Mouse (Mus musculus): ENCODE data around the gene Il1rapl2. TPM values are rescaled to one million over a fixed set of nuclear protein-coding genes. Genes with fewer than 3 reads are reported as not detected.

The Il1rapl2 gene
- not detected in 2 replicates for polyA plus RNA-seq (2015; fragmentation: Nextera tagmentation; extraction: Ambion mirVana)

DNA sequence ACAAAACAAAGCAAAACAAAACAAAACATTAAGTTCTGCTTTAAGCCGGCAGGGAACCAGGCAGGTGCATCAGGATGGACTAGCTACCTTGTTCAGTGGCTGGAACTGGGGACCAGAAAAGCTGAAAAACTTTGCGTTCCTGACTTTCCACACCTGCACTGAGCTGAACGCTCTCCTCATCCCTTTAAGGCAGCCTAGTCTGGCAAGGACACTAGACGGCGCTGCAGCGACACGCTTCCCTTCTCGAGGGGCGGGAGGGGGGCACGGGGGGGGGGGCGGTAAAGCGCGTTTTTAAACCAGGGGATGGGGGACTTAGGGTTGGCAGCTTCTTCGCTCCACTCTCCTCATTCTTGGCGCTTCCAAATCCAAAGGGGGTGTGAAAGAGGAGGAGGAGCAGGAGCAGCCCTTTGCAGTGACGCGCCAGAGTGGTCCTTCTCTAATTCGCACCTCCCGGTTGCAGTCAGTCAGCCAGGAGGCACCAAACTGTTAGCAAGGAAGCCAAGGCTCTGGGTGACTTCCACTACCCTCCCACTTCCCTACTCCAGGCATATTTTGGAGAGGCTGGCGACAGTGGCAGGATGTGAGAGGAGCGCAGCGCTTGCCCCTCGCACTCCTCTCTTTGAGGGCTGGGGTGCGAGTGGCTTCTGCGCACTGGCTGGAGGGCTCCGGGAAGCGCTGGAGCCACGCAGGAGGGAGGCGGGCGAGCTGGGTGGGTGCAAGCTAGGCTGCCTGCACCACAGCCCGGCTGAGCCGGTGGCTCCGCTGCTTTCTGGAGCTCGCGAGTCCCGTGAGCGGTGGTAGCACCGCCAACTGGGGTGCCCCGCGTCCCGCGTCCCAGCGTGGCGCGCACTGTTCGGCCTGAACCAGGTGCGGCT is at the start of gene Il1rapl2:
Il1rapl2 (plus strand) TSS at position 288 of the 875 bp plus-strand sequence.
- no peaks in the 10 kb centered on the region for H3K27me3 ChIP-seq (replicated peaks; ENCODE audit: insufficient read depth, low read length)
- H3K4me1 ChIP-seq (ENCODE audit: insufficient read depth, low read depth, low read length) = no peaks in the 10 kb centered on the region
- WGBS = 18% methylated on average over 39 of the region's 47 CpGs
- no peaks in the 10 kb centered on the region for H3K36me3 ChIP-seq (ENCODE audit: insufficient read depth, low read length)
- 0 out of 2 replicates have a peak within 1 kb of the TSS, but pooled peaks have one; percentile 32 for H3K4me2 ChIP-seq (replicated peaks; ENCODE audit: low read depth, low read length)
- no peak within 1 kb of the TSS for H3K27ac ChIP-seq (ENCODE audit: low read length)
- H3K9ac ChIP-seq (replicated peaks; ENCODE audit: low read depth) = no peak within 1 kb of the TSS
- no peaks in the 10 kb centered on the region for H3K9me3 ChIP-seq (ENCODE audit: low read length)
- DNase-seq (ENCODE audit: low spot score) = no peak
- TF ChIP-seq EP300 (IDR thresholded peaks at IDR 0.05) = no peak
- TF ChIP-seq CTCF (IDR thresholded peaks at IDR 0.05) = peak; percentile 29
- ATAC-seq = no peak
- no peak within 1 kb of the TSS; the same call in 1 of the 2 replicates for H3K4me3 ChIP-seq (ENCODE audit: low read depth, low read length)

DNA sequence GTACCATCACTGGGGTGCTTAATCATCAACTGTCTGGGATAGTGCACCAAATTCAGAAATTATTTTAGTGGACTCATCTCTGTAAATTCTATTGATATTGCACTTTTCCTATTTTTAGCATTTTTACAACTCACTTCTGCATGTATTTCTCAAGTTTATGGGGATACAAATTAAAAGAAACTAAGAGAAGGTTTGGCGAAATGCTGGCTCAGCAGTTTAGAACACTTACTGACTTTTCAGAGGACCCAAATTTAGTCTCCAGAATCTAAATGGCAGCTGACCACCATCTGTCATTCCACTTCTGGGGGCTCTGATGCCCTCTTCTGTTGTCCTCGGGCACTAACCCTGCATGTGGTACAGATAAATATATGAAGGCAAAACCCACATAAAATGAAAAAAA is 22.1 kb upstream of the Il1rapl2 start:
- no peaks in the 10 kb centered on the region for H3K36me3 ChIP-seq (ENCODE audit: insufficient read depth, low read length)
- no peaks in the 10 kb centered on the region for H3K4me1 ChIP-seq (ENCODE audit: insufficient read depth, low read depth, low read length)
- H3K4me3 ChIP-seq (ENCODE audit: low read depth, low read length) = no peak overlapping the region
- H3K27me3 ChIP-seq (replicated peaks; ENCODE audit: insufficient read depth, low read length) = no peaks in the 10 kb centered on the region
- H3K9ac ChIP-seq (replicated peaks; ENCODE audit: low read depth) = no peak overlapping the region
- DNase-seq (ENCODE audit: low spot score) = no peak
- WGBS = 73% methylated on average over 2 of the region's 2 CpGs
- no peak overlapping the region for H3K27ac ChIP-seq (ENCODE audit: low read length)
- H3K4me2 ChIP-seq (replicated peaks; ENCODE audit: low read depth, low read length) = no peak overlapping the region
- no peak for TF ChIP-seq CTCF (IDR thresholded peaks at IDR 0.05)
- TF ChIP-seq EP300 (IDR thresholded peaks at IDR 0.05) = no peak
- ATAC-seq = no peak
- H3K9me3 ChIP-seq (ENCODE audit: low read length) = no peaks in the 10 kb centered on the region

DNA sequence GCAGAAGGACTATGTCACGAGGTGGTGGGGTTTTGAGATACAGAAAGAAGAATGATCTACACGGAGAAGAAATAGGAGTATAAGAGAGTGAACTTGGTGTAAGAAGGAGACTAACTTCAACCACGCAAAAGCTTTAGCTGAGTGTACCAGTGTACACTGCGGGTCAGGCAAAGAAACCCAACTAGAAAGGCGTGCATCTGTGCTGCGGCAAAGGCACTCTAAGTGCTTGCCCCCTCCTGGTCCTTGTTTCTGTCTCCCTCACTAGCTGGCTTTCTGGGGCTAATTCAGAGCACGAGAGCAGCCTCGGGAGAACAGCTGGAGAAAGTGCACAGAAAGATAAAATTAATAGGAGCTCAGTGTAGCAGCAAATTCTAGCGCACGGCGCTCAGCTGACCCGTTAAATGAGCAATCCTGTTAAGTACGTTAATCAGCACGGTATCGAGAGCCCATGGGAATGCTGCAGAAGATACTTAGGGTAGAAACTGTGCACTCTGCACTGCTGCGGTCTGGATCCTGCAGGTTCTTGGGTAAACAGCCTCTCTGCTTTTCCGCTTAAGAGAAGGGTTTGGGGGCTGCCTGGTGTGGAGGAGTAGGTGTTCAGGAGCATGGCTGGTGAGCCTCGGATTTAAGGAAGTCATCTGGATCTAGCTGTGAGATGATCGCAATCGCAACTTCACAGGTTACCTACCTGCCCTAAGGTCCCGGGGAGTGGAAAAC is 778 bp upstream of the Il1rapl2 start:
- no peak overlapping the region for H3K9ac ChIP-seq (replicated peaks; ENCODE audit: low read depth)
- no peaks in the 10 kb centered on the region for H3K36me3 ChIP-seq (ENCODE audit: insufficient read depth, low read length)
- H3K9me3 ChIP-seq (ENCODE audit: low read length) = no peaks in the 10 kb centered on the region
- DNase-seq (ENCODE audit: low spot score) (no peak), ATAC-seq (no peak)
- no peaks in the 10 kb centered on the region for H3K4me1 ChIP-seq (ENCODE audit: insufficient read depth, low read depth, low read length)
- 20% methylated on average over 21 of the region's 21 CpGs for WGBS
- H3K27me3 ChIP-seq (replicated peaks; ENCODE audit: insufficient read depth, low read length) = no peaks in the 10 kb centered on the region
- no peak overlapping the region for H3K27ac ChIP-seq (ENCODE audit: low read length)
- no peak overlapping the region for H3K4me3 ChIP-seq (ENCODE audit: low read depth, low read length)
- H3K4me2 ChIP-seq (replicated peaks; ENCODE audit: low read depth, low read length) = no peak overlapping the region
- TF ChIP-seq EP300 (IDR thresholded peaks at IDR 0.05) = no peak

DNA sequence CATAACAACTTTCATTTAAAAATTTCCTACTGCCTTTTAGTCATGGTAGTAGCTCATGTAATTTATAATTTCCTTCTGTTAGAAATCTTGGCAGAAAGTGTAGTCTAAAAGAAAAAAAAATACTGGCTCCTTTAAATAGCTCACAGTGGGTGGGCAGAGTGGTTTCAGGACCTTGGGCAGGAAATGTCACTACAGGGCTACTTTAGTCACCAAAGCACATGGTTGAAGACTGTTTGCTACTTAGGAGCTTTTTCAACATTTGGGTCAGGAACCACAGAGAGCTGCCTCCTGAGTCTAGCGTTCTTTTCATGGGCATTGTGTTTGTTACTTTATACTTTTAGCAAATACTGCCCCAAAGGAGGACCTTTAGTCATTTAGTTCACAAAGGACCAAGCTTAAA is 12.2 kb downstream of the Il1rapl2 start:
- Histone ChIP-seq H3K4me1 (ENCODE audit: insufficient read depth, low read depth, low read length) (no peaks in the 10 kb centered on the region), H3K27me3 (replicated peaks; ENCODE audit: insufficient read depth, low read length) (no peaks in the 10 kb centered on the region), H3K9ac (replicated peaks; ENCODE audit: low read depth) (no peak overlapping the region), H3K27ac (ENCODE audit: low read length) (no peak overlapping the region), H3K4me3 (ENCODE audit: low read depth, low read length) (no peak overlapping the region), H3K9me3 (ENCODE audit: low read length) (no peaks in the 10 kb centered on the region), H3K36me3 (ENCODE audit: insufficient read depth, low read length) (no peaks in the 10 kb centered on the region), H3K4me2 (replicated peaks; ENCODE audit: low read depth, low read length) (no peak overlapping the region)
- 20% methylated on average over 1 of the region's 1 CpGs for WGBS
- no peak for ATAC-seq
- TF ChIP-seq EP300 (IDR thresholded peaks at IDR 0.05) = no peak
- no peak for TF ChIP-seq CTCF (IDR thresholded peaks at IDR 0.05)
- DNase-seq (ENCODE audit: low spot score) = no peak

DNA sequence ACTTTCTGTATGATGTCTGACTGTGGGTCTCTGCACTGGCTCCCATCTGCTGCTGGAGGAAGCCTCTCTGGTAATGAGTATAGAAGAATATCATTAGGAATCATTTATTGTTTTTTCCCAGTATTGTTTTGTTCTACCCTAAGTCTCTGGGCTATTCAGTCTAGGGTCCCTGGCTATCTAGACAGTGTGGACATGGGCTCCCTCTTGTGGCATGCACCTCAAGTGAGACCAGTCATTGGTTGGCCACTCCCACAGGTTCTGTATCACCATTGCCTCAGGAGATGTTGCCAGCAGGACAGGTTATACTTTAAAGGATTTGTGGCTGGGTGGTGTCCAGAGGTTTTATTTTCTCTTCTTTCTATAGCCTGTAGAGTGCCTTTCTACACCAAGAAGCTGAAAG is 50.3 kb downstream of the Il1rapl2 start:
- DNase-seq (ENCODE audit: low spot score) = no peak
- Histone ChIP-seq H3K9me3 (ENCODE audit: low read length) (no peaks in the 10 kb centered on the region), H3K9ac (replicated peaks; ENCODE audit: low read depth) (no peak overlapping the region), H3K4me3 (ENCODE audit: low read depth, low read length) (no peak overlapping the region), H3K4me1 (ENCODE audit: insufficient read depth, low read depth, low read length) (no peaks in the 10 kb centered on the region), H3K36me3 (ENCODE audit: insufficient read depth, low read length) (no peaks in the 10 kb centered on the region), H3K27ac (ENCODE audit: low read length) (no peak overlapping the region), H3K27me3 (replicated peaks; ENCODE audit: insufficient read depth, low read length) (no peaks in the 10 kb centered on the region), H3K4me2 (replicated peaks; ENCODE audit: low read depth, low read length) (no peak overlapping the region)
- ATAC-seq = no peak
- TF ChIP-seq EP300 (IDR thresholded peaks at IDR 0.05) = no peak
- TF ChIP-seq CTCF (IDR thresholded peaks at IDR 0.05) = no peak

DNA sequence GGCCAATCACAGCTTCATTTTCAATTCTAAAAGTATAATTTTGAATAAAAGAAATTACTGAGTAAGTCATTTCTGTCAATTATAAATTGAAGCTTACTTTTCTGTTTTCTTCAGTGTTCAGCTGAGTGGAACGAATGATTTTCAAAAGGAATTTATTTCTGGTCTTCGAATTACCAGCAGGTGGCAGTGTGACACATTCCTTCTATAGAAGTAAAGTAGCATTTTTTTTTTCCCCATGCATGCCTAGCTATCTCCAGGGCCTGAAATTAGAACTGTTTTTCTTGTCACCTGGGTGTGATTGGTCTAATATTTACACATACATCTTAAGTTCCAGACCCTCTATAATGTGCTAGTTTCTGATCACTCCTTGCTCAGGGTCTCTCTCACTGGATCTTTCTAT is 96.6 kb downstream of the Il1rapl2 start:
- Histone ChIP-seq H3K36me3 (ENCODE audit: insufficient read depth, low read length) (no peaks in the 10 kb centered on the region), H3K4me2 (replicated peaks; ENCODE audit: low read depth, low read length) (no peak overlapping the region), H3K9ac (replicated peaks; ENCODE audit: low read depth) (no peak overlapping the region), H3K4me3 (ENCODE audit: low read depth, low read length) (no peak overlapping the region), H3K27me3 (replicated peaks; ENCODE audit: insufficient read depth, low read length) (no peaks in the 10 kb centered on the region), H3K27ac (ENCODE audit: low read length) (no peak overlapping the region), H3K9me3 (ENCODE audit: low read length) (no peaks in the 10 kb centered on the region), H3K4me1 (ENCODE audit: insufficient read depth, low read depth, low read length) (no peaks in the 10 kb centered on the region)
- WGBS = 21% methylated on average over 2 of the region's 2 CpGs
- ATAC-seq (no peak), DNase-seq (ENCODE audit: low spot score) (peak; percentile 43)
- peak; percentile 42 for TF ChIP-seq CTCF (IDR thresholded peaks at IDR 0.05)
- TF ChIP-seq EP300 (IDR thresholded peaks at IDR 0.05) = no peak
